Mouse (Mus musculus) kidney, adult 8-10 months (tissue): ENCODE measurements at regions not wholly inside any gene's neighbourhood (a gene's known extent, or its start where the extent isn't known, plus 50 kb on each side); places are given as distances from the start of the nearest gene placed in this dataset.
A peak's percentile ranks its signal among the peaks of the same experiment; 100 is the strongest.

Source experiments
- DNase-seq, 2 experiments: peaks; one replicate each; pipeline ENCODE4 v3.0.0; 2022

DNA sequence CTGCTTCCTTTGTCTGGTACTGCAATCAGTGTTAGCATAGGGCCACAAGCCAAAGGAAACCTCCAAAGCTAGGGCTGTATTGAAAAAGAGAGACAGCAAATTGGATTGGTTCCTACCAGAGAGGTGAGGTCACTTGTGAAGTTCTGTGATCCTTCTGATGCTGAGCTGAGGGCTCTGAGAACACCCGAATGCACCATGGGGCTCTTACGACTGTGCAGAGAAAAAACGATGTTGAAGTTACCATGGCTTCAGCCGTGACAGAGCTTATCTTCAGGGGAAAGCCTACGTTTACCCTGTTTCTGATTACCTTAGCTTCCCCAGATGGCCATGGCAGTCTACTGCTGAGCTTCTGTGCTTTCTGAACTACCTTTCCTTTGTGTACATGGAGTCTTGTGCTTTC, 53.9 kb upstream of the Fmo9 start:
- no peak for DNase-seq

DNA sequence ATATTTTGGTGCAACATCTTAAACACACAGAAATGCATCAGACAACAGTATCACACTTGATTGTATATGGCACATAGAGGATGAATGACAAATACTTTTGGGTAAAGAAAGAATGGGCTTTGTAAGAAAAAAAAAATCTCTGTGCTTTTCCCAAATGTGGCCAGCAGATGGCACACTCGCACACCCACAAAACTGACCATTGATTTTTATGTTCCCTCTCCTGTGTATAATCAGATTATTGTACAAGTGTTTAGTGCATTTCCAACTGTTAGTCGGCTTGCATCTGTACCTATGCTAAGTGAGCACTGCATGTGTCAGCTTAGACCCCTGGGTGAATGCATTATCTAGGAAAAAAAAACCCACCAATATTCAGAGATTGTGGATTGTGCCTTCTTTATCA, 56.4 kb upstream of the Fmo9 start:
- peak in 1 of 2 experiments; percentile 2 for DNase-seq

DNA sequence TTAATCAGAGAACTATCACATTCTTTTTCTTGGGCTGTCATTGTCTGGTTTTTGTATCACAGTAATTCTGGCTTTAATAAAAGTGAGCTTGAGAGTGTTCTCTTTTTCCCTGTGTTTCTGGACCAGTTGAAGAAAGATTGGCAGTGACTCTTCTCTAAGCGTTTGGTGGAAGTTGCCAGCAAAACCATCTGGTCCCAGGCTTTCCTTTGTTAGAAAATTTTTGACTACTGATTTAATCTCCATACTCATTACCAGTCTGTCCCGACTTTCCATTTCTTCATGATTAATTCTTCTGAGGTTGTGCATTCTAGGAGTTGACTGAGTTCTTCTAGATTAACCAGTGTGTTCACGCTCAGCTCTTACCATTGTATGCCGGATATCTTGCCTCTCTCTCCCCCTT, 68.6 kb upstream of the Fmo9 start:
- no peak for DNase-seq

- DNase-seq = no peak
These were observed 69.1 kb upstream of the Fmo9 start for GRCm38 (mm10) chr1:166750777-166751176.

- DNase-seq = no peak
These were observed 69.8 kb upstream of the Fmo9 start for GRCm38 (mm10) chr1:166751436-166751835.

DNA sequence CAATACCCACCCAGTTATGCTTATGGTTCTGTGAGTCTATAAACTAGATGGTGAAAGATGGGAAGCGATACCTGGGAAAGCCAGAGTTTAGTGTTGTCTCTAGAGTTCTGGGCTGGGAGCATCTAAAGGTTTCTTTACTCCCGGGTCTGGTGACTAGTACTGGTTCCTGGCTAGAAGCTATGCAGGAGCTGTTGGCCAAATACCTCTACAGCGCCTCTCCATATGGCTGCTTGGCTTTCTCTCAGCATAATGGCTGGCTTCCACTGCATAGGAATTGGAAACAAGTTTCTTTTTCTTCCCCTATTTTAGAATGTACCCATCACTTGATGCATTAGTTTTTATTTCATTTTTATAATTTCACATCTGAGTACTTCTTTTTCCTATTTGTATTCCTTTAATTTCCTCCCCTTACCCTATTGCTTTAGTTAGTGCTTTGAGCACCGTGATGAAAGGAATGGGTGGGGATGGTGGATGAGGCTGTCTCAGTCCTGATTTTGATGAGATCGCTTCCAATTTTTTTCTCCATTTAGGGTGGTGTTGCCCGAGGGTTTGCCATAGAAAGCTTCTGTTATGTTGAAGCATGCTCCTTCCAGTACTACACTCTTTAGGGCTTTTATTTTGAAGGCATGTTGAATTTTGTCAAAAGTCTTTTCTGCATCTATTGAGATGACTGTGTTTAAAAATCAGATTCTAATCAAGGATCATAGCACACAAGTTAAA, 71.5 kb upstream of the Fmo9 start:
- no peak for DNase-seq

DNA sequence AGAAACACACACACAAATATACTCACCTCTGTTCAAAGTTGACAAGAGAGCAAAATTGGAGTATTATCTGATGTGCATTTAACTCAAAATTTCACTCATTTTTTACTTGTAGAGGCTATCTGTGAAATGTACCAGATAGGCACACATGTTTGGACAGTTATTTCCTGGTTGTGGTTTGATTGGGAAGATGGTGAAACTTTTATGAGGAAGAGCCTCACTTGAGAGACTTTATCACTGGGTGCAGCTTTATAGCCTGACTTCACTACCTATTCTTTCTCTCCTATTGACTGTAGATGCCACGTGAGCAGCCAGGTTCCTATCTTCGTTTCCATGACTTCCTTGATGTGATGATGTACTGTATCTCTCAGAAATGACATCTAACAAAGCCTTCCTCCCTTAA, 77.3 kb upstream of the Fmo9 start:
- DNase-seq = no peak

DNA sequence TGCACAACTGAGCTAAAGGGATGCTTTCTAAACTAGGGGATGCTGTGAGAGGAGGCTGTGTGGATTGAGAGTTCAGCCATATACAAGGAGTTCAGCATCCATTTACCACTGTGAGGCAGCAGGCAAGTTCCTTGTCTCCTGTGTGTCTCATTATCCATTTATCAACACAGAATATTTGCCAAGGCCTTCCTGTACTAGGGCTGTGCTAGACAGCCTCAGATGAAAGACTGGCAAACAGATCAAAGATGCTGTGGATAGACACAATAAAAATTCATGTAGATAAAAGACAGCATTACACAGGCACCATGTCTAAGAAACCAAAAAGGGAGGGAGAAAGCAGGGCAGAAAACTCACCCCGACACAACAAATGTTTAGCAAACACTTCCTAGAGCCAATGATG, 91.5 kb upstream of the Fmo9 start:
- DNase-seq = no peak

DNA sequence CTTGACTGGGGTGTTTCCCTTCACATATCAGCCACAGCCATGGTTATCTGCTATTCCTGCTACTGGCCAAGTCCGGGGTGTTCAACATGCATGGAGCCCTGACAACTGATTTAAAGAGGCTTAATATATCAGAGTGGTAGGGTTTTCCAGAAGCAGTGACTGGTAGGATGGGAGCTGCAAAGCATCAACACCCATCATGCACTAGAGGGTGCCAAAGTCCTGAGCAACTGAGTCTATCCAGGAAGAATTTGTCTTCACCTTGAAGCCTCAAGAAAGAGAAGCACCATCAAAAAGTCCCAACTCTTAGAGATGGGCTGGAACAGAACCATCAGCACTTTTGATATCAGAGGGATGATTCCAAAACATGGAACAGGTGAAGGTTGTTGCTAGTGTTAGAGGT, 100.5 kb upstream of the Fmo9 start:
- peak in 1 of 2 experiments; percentile 23 for DNase-seq

GRCm38 (mm10) chr1:166787945-166788344, 106.3 kb upstream of the Fmo9 start:
- no peak for DNase-seq

- no peak for DNase-seq
These were observed 107.3 kb upstream of the Fmo9 start for GRCm38 (mm10) chr1:166788824-166789399.

GRCm38 (mm10) chr1:166793052-166793716, 111.5 kb upstream of the Fmo9 start:
- no peak for DNase-seq

- no peak for DNase-seq
These were observed 112.1 kb upstream of the Fmo9 start for GRCm38 (mm10) chr1:166793717-166794081.

DNA sequence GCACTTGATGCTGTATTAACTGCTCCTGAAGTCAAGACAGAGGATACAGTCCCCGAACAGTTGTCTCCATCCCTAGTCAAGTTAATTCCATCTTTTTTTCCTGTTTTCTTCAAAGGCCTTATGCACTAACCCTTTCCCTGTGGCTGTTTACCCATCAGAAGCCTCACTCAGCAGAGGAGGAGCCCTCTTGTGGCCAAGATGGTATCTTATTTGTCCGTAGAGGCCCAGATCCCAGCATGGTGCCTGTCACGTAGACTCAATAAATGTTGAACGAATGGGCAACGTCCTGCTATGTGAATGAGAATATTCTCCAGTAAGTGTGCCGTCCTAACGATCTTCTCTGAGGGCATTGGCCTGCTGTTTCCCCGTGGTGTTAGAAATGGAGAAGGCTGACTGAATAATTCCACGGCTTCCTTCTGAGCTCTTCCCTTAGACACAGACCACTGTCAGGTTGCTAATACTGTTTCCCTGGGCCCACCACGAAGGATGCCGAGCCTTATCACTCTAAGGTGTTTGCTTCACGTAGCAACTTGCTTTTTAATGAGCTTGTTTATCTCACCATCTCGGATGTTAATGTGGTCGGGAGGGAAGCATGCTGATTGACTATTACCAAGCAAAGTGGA, 113.1 kb upstream of the Fmo9 start:
- peak in 1 of 2 experiments; percentile 4 for DNase-seq

- DNase-seq = no peak
These were observed 114.0 kb upstream of the Fmo9 start for GRCm38 (mm10) chr1:166795613-166796012.

GRCm38 (mm10) chr1:166796362-166796925, 114.8 kb upstream of the Fmo9 start:
- no peak for DNase-seq

DNA sequence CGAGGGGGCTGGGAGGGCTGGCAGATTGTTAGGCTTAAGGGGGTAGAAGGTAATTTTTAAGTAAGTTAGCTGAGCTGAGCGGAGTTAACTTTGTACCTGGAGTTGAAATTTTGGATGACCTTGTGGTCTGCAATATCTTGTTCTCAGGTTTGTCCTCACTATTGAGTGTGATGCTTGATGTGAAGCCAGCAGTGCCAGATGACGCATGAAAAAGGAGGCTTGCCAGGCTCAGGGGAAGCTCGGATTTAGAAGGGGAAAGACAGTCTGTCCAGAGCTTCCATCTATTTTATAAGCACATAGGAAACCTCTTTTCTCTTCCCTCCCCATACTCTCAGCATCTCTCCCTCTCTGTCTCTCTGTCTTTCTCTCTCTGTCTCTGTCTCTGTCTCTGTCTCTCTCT, 115.3 kb upstream of the Fmo9 start:
- DNase-seq = no peak

DNA sequence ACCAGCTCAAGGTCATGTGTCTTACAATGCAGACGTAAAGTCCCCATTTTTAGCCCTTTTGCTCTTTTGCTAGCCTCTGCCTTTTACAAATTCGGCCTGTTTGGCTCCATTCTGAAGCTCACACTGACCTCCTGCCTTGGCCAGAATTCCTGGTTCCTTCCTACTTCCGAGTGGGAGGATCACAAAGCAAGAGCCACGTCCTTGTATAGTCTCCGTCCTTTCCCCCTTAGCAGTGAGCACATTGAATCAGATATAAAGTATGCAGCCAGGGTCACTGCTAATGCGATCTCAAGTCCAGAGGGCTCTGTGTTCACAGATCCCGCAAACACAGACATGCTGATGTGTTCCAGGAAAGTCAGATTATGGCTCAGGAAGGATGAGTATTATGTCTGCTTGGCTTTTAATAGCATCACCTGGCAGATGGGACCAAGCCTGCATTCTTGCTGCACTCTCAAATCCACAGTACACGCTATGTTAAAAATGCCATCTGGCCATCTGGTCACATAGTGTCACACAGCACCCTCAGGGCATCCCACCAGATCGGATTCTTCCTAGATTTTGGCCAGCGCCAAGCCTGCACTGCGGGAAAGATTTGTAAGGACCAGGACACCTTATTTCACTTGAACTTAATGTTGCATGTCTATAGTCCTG, 119.4 kb upstream of the Fmo9 start:
- DNase-seq = no peak

DNA sequence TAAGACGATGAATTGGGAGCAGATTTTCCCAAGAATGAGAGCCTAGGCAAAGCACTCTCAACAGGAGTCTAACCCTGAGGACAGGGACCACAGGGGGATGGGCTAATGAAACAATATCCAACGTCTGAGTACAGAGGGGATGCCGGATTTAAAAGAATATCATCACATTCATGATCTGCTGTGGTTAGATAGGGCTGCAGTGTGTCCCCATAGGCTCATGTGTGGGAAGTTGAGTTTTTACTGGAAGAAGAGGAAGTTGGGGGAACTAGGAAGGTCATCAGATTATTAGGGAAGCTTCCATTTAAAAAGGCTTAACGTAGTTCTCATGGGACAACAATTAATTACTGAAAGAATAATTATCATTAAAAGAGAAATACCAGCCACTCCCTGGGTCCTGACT, 120.3 kb upstream of the Fmo9 start:
- DNase-seq = no peak

DNA sequence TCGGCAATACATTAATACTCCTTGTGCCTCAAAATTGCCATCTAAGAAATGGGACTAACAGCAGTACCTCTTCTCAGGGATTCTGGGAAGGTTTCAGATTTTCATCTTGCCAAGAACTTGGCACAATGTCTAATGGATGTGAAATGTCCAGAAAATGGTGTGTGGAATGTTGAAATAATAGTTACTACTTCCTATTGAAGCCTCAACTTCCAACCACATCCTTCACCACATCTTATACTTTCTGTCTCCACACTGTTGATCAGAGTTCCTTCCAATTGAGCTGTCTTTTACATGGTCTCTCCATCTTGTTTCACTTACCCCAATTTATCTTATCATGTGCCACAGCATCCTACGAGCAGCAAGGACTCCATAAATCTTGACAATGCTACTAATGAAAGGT, 122.3 kb upstream of the Fmo9 start:
- DNase-seq = no peak

GRCm38 (mm10) chr1:166804333-166804732, 122.7 kb upstream of the Fmo9 start:
- no peak for DNase-seq

GRCm38 (mm10) chr1:166807163-166807945, 125.7 kb upstream of the Fmo9 start:
- DNase-seq = no peak
